Mouse (Mus musculus) cortical plate, adult 2 months (tissue): ENCODE data around the gene Dok4. TPM values are rescaled to one million over a fixed set of nuclear protein-coding genes. Genes with fewer than 3 reads are reported as not detected.

Source experiments
- H3K27ac ChIP-seq: fragments of 200-500 bp; 2 replicates; pipeline ENCODE4 v1.5.1; 2012; ENCODE audit warnings: low read length, control low read depth, inconsistent platforms; ENCODE audit not compliant: insufficient read depth
- H3K4me1 ChIP-seq: fragments of 200-500 bp; 2 replicates; pipeline ENCODE4 v1.6.1; 2011; ENCODE audit warnings: low read length; ENCODE audit not compliant: control insufficient read depth, insufficient read depth
- H3K4me3 ChIP-seq: fragments of 200-500 bp; 2 replicates; pipeline ENCODE4 v1.5.1; 2011; ENCODE audit warnings: mild to moderate bottlenecking, low read length, control low read depth; ENCODE audit not compliant: insufficient read depth
- CTCF ChIP-seq: fragments of 200-500 bp; IDR thresholded peaks from 2 replicates; pipeline ENCODE4 v1.5.1; 2011; ENCODE audit warnings: mild to moderate bottlenecking, control low read depth, low read length; ENCODE audit not compliant: insufficient read depth; ENCODE audit errors: extremely low read depth
- POLR2A ChIP-seq: fragments of 200-500 bp; IDR thresholded peaks from 2 replicates; pipeline ENCODE4 v1.6.1; 2011; ENCODE audit warnings: mild to moderate bottlenecking, low read length, control low read depth; ENCODE audit not compliant: insufficient read depth; ENCODE audit errors: extremely low read depth
- polyA plus RNA-seq: library from polyadenylated mRNA; depleted of rRNA; stranded (reverse); fragments of >200 nt; gene quantifications from 2 replicates; pipeline ENCODE4 v1.2.3, GENCODE M21; 2012; rRNA removed

Dok4 gene
- polyA plus RNA-seq, 1 experiment = 15.1 TPM

GRCm38 (mm10) chr8:94828284-94828683, 47.8 kb downstream of the Dok4 start:
- Histone ChIP-seq H3K27ac (no peak overlapping the region), H3K4me1 (peaks cover 3% of the 10 kb centered on the region; the same call in 1 of the 2 replicates), H3K4me3 (no peak overlapping the region)
- no peak for TF ChIP-seq POLR2A
- no peak for TF ChIP-seq CTCF

- Histone ChIP-seq H3K27ac (no peak overlapping the region), H3K4me3 (no peak overlapping the region), H3K4me1 (no peaks in the 10 kb centered on the region)
- TF ChIP-seq POLR2A (no peak), CTCF (no peak)
Observed at GRCm38 (mm10) chr8:94826210-94826609, 49.9 kb downstream of the Dok4 start.

GRCm38 (mm10) chr8:94825170-94825569, 51.0 kb downstream of the Dok4 start:
- no peaks in the 10 kb centered on the region for H3K4me1 ChIP-seq
- no peak overlapping the region for H3K4me3 ChIP-seq
- TF ChIP-seq POLR2A = no peak
- TF ChIP-seq CTCF = no peak
- no peak overlapping the region for H3K27ac ChIP-seq

GRCm38 (mm10) chr8:94822637-94823560, 53.2 kb downstream of the Dok4 start:
- H3K4me1 ChIP-seq = no peaks in the 10 kb centered on the region
- no peak overlapping the region for H3K27ac ChIP-seq
- TF ChIP-seq CTCF (peak; percentile 75), POLR2A (no peak)
- no peak overlapping the region for H3K4me3 ChIP-seq

GRCm38 (mm10) chr8:94821381-94821780, 54.7 kb downstream of the Dok4 start:
- Histone ChIP-seq H3K4me3 (no peak overlapping the region), H3K4me1 (no peaks in the 10 kb centered on the region), H3K27ac (no peak overlapping the region)
- no peak for TF ChIP-seq CTCF
- TF ChIP-seq POLR2A = no peak

- Histone ChIP-seq H3K4me1 (no peaks in the 10 kb centered on the region), H3K27ac (no peak overlapping the region), H3K4me3 (no peak overlapping the region)
- TF ChIP-seq POLR2A (no peak), CTCF (no peak)
Observed at GRCm38 (mm10) chr8:94820553-94820952, 55.6 kb downstream of the Dok4 start.

- Histone ChIP-seq H3K4me1 (no peaks in the 10 kb centered on the region), H3K27ac (no peak overlapping the region), H3K4me3 (no peak overlapping the region)
- TF ChIP-seq POLR2A = no peak
Observed at GRCm38 (mm10) chr8:94819671-94820179, 56.4 kb downstream of the Dok4 start.

- no peak for TF ChIP-seq POLR2A
- Histone ChIP-seq H3K4me3 (no peak overlapping the region), H3K4me1 (no peaks in the 10 kb centered on the region), H3K27ac (no peak overlapping the region)
Observed at GRCm38 (mm10) chr8:94817933-94818332, 58.2 kb downstream of the Dok4 start.

GRCm38 (mm10) chr8:94814556-94814955, 61.6 kb downstream of the Dok4 start:
- Histone ChIP-seq H3K4me3 (no peak overlapping the region), H3K4me1 (peaks cover 5% of the 10 kb centered on the region), H3K27ac (no peak overlapping the region)
- TF ChIP-seq POLR2A (no peak), CTCF (peak; percentile 49)

Other genes with a start within 250 kb of the Dok4 start
- 234 and 235 TPM in 2 replicates for gene Arl2bp, start 209.7 kb downstream of the Dok4 start, polyA plus RNA-seq
- gene Pllp, start 180.1 kb downstream of the Dok4 start, polyA plus RNA-seq = 165 and 190 TPM in 2 replicates
- gene Ccl22, start 130.7 kb downstream of the Dok4 start, polyA plus RNA-seq = 0.33 and 0.34 TPM in 2 replicates
- 654 and 664 TPM in 2 replicates for gene Cx3cl1, start 104.3 kb downstream of the Dok4 start, polyA plus RNA-seq
- 4.4 TPM in 2 replicates for gene Ccl17, start 65.9 kb downstream of the Dok4 start, polyA plus RNA-seq
- 103 and 110 TPM in 2 replicates for gene Coq9, start 38.0 kb downstream of the Dok4 start, polyA plus RNA-seq
- gene Ciapin1, start 38.0 kb downstream of the Dok4 start, polyA plus RNA-seq = 38.2 and 39.1 TPM in 2 replicates
- gene Polr2c, start 18.9 kb downstream of the Dok4 start, polyA plus RNA-seq = 108 and 117 TPM in 2 replicates
- gene Ccdc102a, start 41.8 kb upstream of the Dok4 start, polyA plus RNA-seq = 2.1 and 3.0 TPM in 2 replicates
- gene Adgrg5, start 47.4 kb upstream of the Dok4 start, polyA plus RNA-seq = 0.06 and 0.10 TPM in 2 replicates
- 63.4 and 63.8 TPM in 2 replicates for gene Adgrg1, start 98.4 kb upstream of the Dok4 start, polyA plus RNA-seq
- gene Adgrg3, start 141.4 kb upstream of the Dok4 start, polyA plus RNA-seq = 0.30 and 0.40 TPM in 2 replicates
- gene Drc7, start 178.8 kb upstream of the Dok4 start, polyA plus RNA-seq = 0.93 and 2.2 TPM in 2 replicates
- 49.1 and 50.1 TPM in 2 replicates for gene Katnb1, start 204.9 kb upstream of the Dok4 start, polyA plus RNA-seq